ENCODE assay signal across 12 mouse cellular contexts in genomic region chr16:95834556-95835288, GRCm38 (mm10).
DNase-seq lines count a peak whose midpoint lies in the region; ATAC-seq and TF ChIP-seq lines count a peak whose summit lies in the region.
"Had no signal": no experiment of that assay in that cellular context is flagged by ENCODE, and none has a peak within 500 bp of the region (broad histone marks: within the 10 kb centered on the region; RNA-seq: fewer than 3 reads in every experiment).

No protein-coding gene starts in this region.

- no peak; the same call in 1 of the 2 replicates for TF ChIP-seq CTCF in lung, postnatal 0 days (IDR thresholded peaks at IDR 0.05)
- TF ChIP-seq CTCF in lung, adult 2 months (IDR thresholded peaks at IDR 0.05; ENCODE audit: insufficient read depth, low read length), result no peak

- H3K27me3 ChIP-seq in heart, embryonic 15.5 days, result no peaks in the 10 kb centered on the region
- H3K27me3 ChIP-seq in heart, embryonic 11.5 days (ENCODE audit: control insufficient read depth, insufficient read depth, low read length), result no peaks in the 10 kb centered on the region
- no peaks in the 10 kb centered on the region for H3K27me3 ChIP-seq in lung, postnatal 0 days (replicated peaks; ENCODE audit: insufficient read depth, low read length)
- no peaks in the 10 kb centered on the region for H3K27me3 ChIP-seq in stomach, embryonic 15.5 days (replicated peaks)
- H3K27me3 ChIP-seq: heart, embryonic 13.5 days; midbrain, embryonic 12.5 days had no signal

- no peak for ATAC-seq in heart, embryonic 15.5 days (replicated peaks; ENCODE audit: insufficient number of reproducible peaks, insufficient read depth, low FRiP score, low read depth)
- ATAC-seq in heart, embryonic 11.5 days (replicated peaks; ENCODE audit: insufficient number of reproducible peaks, low FRiP score, low TSS enrichment), result no peak
- ATAC-seq in lung, postnatal 0 days, result peak; percentile 12; the same call in 1 of the 2 replicates
- ATAC-seq in stomach, embryonic 15.5 days (ENCODE audit: insufficient read depth, low FRiP score, low read depth), result no peak
- no peak for ATAC-seq in inflammation-experienced regulatory T-cells, adult 6 months

- no peak for TF ChIP-seq POLR2A in lung, adult 2 months (IDR thresholded peaks at IDR 0.05; ENCODE audit: borderline replicate concordance, extremely low read depth, low read depth, low read length)

- peaks cover 29% of the 10 kb centered on the region for H3K4me1 ChIP-seq in heart, embryonic 15.5 days (replicated peaks)
- H3K4me1 ChIP-seq in heart, embryonic 11.5 days (ENCODE audit: control insufficient read depth, insufficient read depth, low read length), result peaks cover 18% of the 10 kb centered on the region
- H3K4me1 ChIP-seq in lung, postnatal 0 days (ENCODE audit: insufficient read depth, low read depth, low read length), result peaks cover 33% of the 10 kb centered on the region; the same call in 1 of the 2 replicates
- H3K4me1 ChIP-seq in lung, adult 2 months (ENCODE audit: control insufficient read depth, insufficient read depth, low read length), result peaks cover 34% of the 10 kb centered on the region
- peaks cover 14% of the 10 kb centered on the region; the same call in 1 of the 2 replicates for H3K4me1 ChIP-seq in stomach, embryonic 15.5 days

- TF ChIP-seq EP300 in lung, postnatal 0 days (IDR thresholded peaks at IDR 0.05), result no peak

- H3K4me2 ChIP-seq in heart, embryonic 15.5 days, result no peak overlapping the region
- no peak overlapping the region for H3K4me2 ChIP-seq in heart, embryonic 11.5 days
- H3K4me2 ChIP-seq in lung, postnatal 0 days (replicated peaks; ENCODE audit: low read depth, low read length), result no peak overlapping the region
- no peak overlapping the region for H3K4me2 ChIP-seq in stomach, embryonic 15.5 days
- H3K4me2 ChIP-seq: heart, embryonic 13.5 days; liver, embryonic 11.5 days; midbrain, embryonic 12.5 days had no signal

- peak overlapping the region; percentile 78 for H3K27ac ChIP-seq in heart, embryonic 15.5 days
- no peak overlapping the region for H3K27ac ChIP-seq in heart, embryonic 11.5 days (ENCODE audit: low read depth, low read length)
- H3K27ac ChIP-seq in lung, postnatal 0 days (ENCODE audit: low read length), result peak overlapping the region; percentile 85
- peak overlapping the region; percentile 67; the same call in 1 of the 2 replicates for H3K27ac ChIP-seq in stomach, embryonic 15.5 days
- H3K27ac ChIP-seq: midbrain, embryonic 12.5 days had no signal

- no peaks in the 10 kb centered on the region for H3K9me3 ChIP-seq in heart, embryonic 15.5 days (replicated peaks)
- H3K9me3 ChIP-seq in heart, embryonic 11.5 days (replicated peaks; ENCODE audit: control insufficient read depth, low read length), result no peaks in the 10 kb centered on the region
- H3K9me3 ChIP-seq in lung, postnatal 0 days (ENCODE audit: low read length), result no peaks in the 10 kb centered on the region
- no peaks in the 10 kb centered on the region for H3K9me3 ChIP-seq in stomach, embryonic 15.5 days
- H3K9me3 ChIP-seq: heart, embryonic 13.5 days; midbrain, embryonic 12.5 days had no signal

- no peak overlapping the region for H3K9ac ChIP-seq in heart, embryonic 15.5 days
- no peak overlapping the region for H3K9ac ChIP-seq in heart, embryonic 11.5 days (ENCODE audit: low read depth, low read length)
- no peak overlapping the region for H3K9ac ChIP-seq in lung, postnatal 0 days (replicated peaks; ENCODE audit: low read depth)
- no peak overlapping the region for H3K9ac ChIP-seq in stomach, embryonic 15.5 days
- H3K9ac ChIP-seq: heart, embryonic 13.5 days; midbrain, embryonic 12.5 days had no signal

- DNase-seq in lung, postnatal 0 days (ENCODE audit: low spot score), result peak; percentile 81
- no peak for DNase-seq in lung, adult 2 months
- peak; percentile 60 for DNase-seq in forelimb bud, embryonic 11.5 days (ENCODE audit: low read depth, low spot score)
- no peak for DNase-seq in thymus, postnatal 14 days
- DNase-seq: thymus, adult 2 months had no signal

- WGBS in heart, embryonic 15.5 days, result 65% methylated on average over 11 of the region's 11 CpGs
- 64% methylated on average over 11 of the region's 11 CpGs for WGBS in heart, embryonic 11.5 days (ENCODE audit: insufficient replicate concordance)
- 35% methylated on average over 11 of the region's 11 CpGs for WGBS in lung, postnatal 0 days
- 65% methylated on average over 11 of the region's 11 CpGs for WGBS in lung, adult 2 months
- 43% methylated on average over 11 of the region's 11 CpGs for WGBS in stomach, embryonic 15.5 days

- no peak overlapping the region for H3K4me3 ChIP-seq in heart, embryonic 15.5 days
- no peak overlapping the region for H3K4me3 ChIP-seq in heart, embryonic 11.5 days (ENCODE audit: low read depth, low read length)
- H3K4me3 ChIP-seq in lung, postnatal 0 days (ENCODE audit: low read depth, low read length), result no peak overlapping the region
- no peak overlapping the region for H3K4me3 ChIP-seq in lung, adult 2 months (replicated peaks; ENCODE audit: extremely low read depth, low read depth, low read length)
- no peak overlapping the region for H3K4me3 ChIP-seq in stomach, embryonic 15.5 days (replicated peaks)
- H3K4me3 ChIP-seq: heart, embryonic 13.5 days; midbrain, embryonic 12.5 days had no signal

- H3K36me3 ChIP-seq in heart, embryonic 15.5 days, result no peaks in the 10 kb centered on the region
- H3K36me3 ChIP-seq in heart, embryonic 11.5 days (ENCODE audit: control insufficient read depth, insufficient read depth, low read length), result no peaks in the 10 kb centered on the region
- no peaks in the 10 kb centered on the region for H3K36me3 ChIP-seq in lung, postnatal 0 days (ENCODE audit: insufficient read depth, low read length)
- no peaks in the 10 kb centered on the region for H3K36me3 ChIP-seq in stomach, embryonic 15.5 days
- H3K36me3 ChIP-seq: heart, embryonic 13.5 days; midbrain, embryonic 12.5 days had no signal

Comparison
In these comparisons a context has a peak if more than half of its experiments do, and no peak if none do; other contexts are left out.
1. DNase-seq: peak in lung, postnatal 0 days (single experiment) and forelimb bud, embryonic 11.5 days (single experiment); none in lung, adult 2 months (single experiment) and thymus, postnatal 14 days (single experiment).